Mouse (Mus musculus): Measurements from ENCODE around the gene Pemt. TPM values are rescaled to one million over a fixed set of nuclear protein-coding genes. Genes with fewer than 3 reads are reported as not detected.

Gene Pemt
- polyA plus RNA-seq, 1 experiment from 2014 or later, result 6.0 TPM

GRCm38 (mm10) chr11:60061504-60062006, 15.3 kb upstream of the Pemt start:
- WGBS, result 80% methylated on average over 4 of the region's 4 CpGs
- H3K4me2 ChIP-seq, result no peak overlapping the region
- DNase-seq (ENCODE audit: low spot score, missing footprints), result no peak
- H3K9me3 ChIP-seq (ENCODE audit: control insufficient read depth, low read length), result no peaks in the 10 kb centered on the region
- no peak overlapping the region for H3K4me3 ChIP-seq (ENCODE audit: low read depth, low read length)
- H3K36me3 ChIP-seq (ENCODE audit: control insufficient read depth, insufficient read depth, low read length), result no peaks in the 10 kb centered on the region
- no peaks in the 10 kb centered on the region for H3K27me3 ChIP-seq (ENCODE audit: control insufficient read depth, insufficient read depth, low read length)
- ATAC-seq (ENCODE audit: low FRiP score), result no peak
- no peak overlapping the region for H3K27ac ChIP-seq (ENCODE audit: low read depth, low read length)
- no peak overlapping the region for H3K9ac ChIP-seq (ENCODE audit: low read length)
- no peaks in the 10 kb centered on the region for H3K4me1 ChIP-seq (ENCODE audit: control insufficient read depth, insufficient read depth, low read length)

GRCm38 (mm10) chr11:60060026-60060425, 13.7 kb upstream of the Pemt start:
- Histone ChIP-seq H3K9me3 (ENCODE audit: control insufficient read depth, low read length) (no peaks in the 10 kb centered on the region), H3K4me2 (no peak overlapping the region), H3K27me3 (ENCODE audit: control insufficient read depth, insufficient read depth, low read length) (no peaks in the 10 kb centered on the region), H3K9ac (ENCODE audit: low read length) (no peak overlapping the region), H3K27ac (ENCODE audit: low read depth, low read length) (no peak overlapping the region), H3K4me1 (ENCODE audit: control insufficient read depth, insufficient read depth, low read length) (no peaks in the 10 kb centered on the region), H3K4me3 (ENCODE audit: low read depth, low read length) (no peak overlapping the region), H3K36me3 (ENCODE audit: control insufficient read depth, insufficient read depth, low read length) (no peaks in the 10 kb centered on the region)
- ATAC-seq (ENCODE audit: low FRiP score) (no peak), DNase-seq (ENCODE audit: low spot score, missing footprints) (no peak)
- 94% methylated on average over 2 of the region's 2 CpGs for whole genome bisulfite sequencing

DNA sequence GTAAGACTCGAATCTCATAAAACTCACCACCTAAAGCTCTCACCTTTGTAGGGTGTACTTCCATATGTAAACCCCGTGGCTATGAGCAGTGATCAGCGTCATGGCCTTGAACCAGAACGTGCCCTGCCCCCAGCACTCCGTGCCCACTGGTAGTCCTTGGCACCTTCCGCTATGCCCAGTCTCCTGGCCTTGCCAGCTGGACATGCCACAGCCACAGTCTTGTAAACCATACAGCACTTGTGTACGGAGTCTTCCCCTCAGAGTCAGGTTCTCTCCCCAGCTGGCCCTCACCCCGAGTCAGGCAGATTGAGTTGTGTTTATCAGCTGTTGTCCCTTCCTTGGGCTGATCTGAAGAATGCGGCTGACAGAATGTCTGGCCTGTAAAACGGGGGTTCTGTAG, 12.2 kb upstream of the Pemt start:
- H3K27ac ChIP-seq (ENCODE audit: low read depth, low read length), result no peak overlapping the region

DNA sequence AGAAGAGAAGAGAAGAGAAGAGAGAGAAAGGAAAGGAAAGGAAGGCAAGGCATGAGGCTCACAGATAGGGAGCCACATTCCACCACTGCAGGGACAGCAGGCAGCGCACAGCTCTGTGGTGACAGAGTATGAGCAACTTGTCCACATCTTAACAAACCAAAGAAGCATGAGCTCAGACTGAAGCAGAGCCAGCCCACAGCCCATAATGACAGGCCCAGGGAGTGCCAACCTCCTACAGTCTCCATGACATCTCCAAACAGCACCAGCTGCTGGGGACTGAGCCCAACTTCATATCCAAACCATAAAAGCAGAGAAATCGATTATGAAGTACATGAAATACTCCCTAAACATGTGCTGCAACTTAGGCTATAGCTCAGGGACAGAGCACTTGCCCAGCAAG, 11.7 kb upstream of the Pemt start:
- Histone ChIP-seq H3K27ac (ENCODE audit: low read depth, low read length) (no peak overlapping the region), H3K9me3 (ENCODE audit: control insufficient read depth, low read length) (no peaks in the 10 kb centered on the region), H3K9ac (ENCODE audit: low read length) (no peak overlapping the region), H3K4me1 (ENCODE audit: control insufficient read depth, insufficient read depth, low read length) (no peaks in the 10 kb centered on the region), H3K36me3 (ENCODE audit: control insufficient read depth, insufficient read depth, low read length) (no peaks in the 10 kb centered on the region), H3K27me3 (ENCODE audit: control insufficient read depth, insufficient read depth, low read length) (no peaks in the 10 kb centered on the region), H3K4me3 (ENCODE audit: low read depth, low read length) (no peak overlapping the region), H3K4me2 (no peak overlapping the region)
- 69% methylated on average over 2 of the region's 2 CpGs for WGBS
- no peak for DNase-seq (ENCODE audit: low spot score, missing footprints)
- no peak for ATAC-seq (ENCODE audit: low FRiP score)

More for the DNA sequence above, 12.2 kb upstream of the Pemt start:
- Histone ChIP-seq H3K36me3 (ENCODE audit: control insufficient read depth, insufficient read depth, low read length) (no peaks in the 10 kb centered on the region), H3K4me3 (ENCODE audit: low read depth, low read length) (no peak overlapping the region), H3K27me3 (ENCODE audit: control insufficient read depth, insufficient read depth, low read length) (no peaks in the 10 kb centered on the region), H3K4me1 (ENCODE audit: control insufficient read depth, insufficient read depth, low read length) (no peaks in the 10 kb centered on the region), H3K4me2 (no peak overlapping the region), H3K9me3 (ENCODE audit: control insufficient read depth, low read length) (no peaks in the 10 kb centered on the region), H3K9ac (ENCODE audit: low read length) (no peak overlapping the region)
- no peak for DNase-seq (ENCODE audit: low spot score, missing footprints)
- ATAC-seq (ENCODE audit: low FRiP score), result no peak
- WGBS, result 80% methylated on average over 10 of the region's 10 CpGs

DNA sequence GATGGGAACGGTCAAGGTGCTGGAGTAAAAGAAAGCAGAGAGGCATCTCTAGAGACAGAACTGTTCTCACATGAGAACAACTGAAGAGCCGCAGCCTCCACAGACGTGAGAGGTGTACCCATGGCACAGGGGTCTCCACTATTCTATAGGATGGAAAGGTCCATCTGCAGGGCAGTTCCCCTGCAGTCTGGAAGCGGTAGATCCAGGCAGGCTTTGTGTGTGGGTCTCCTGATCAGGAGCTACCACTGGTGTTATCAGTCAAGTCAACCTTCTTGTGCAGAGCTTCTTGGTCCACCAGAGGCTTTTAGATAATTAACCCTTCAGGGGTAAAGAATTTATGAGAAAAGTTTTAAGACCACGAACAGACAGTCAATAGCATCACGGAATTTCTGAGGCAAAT, 10.2 kb upstream of the Pemt start:
- Histone ChIP-seq H3K4me2 (no peak overlapping the region), H3K36me3 (ENCODE audit: control insufficient read depth, insufficient read depth, low read length) (no peaks in the 10 kb centered on the region), H3K4me1 (ENCODE audit: control insufficient read depth, insufficient read depth, low read length) (no peaks in the 10 kb centered on the region), H3K9me3 (ENCODE audit: control insufficient read depth, low read length) (no peaks in the 10 kb centered on the region), H3K27me3 (ENCODE audit: control insufficient read depth, insufficient read depth, low read length) (no peaks in the 10 kb centered on the region), H3K4me3 (ENCODE audit: low read depth, low read length) (no peak overlapping the region), H3K9ac (ENCODE audit: low read length) (no peak overlapping the region), H3K27ac (ENCODE audit: low read depth, low read length) (no peak overlapping the region)
- ATAC-seq (ENCODE audit: low FRiP score) (no peak), DNase-seq (ENCODE audit: low spot score, missing footprints) (no peak)
- WGBS, result 84% methylated on average over 6 of the region's 6 CpGs

GRCm38 (mm10) chr11:60048841-60049240, 2.6 kb upstream of the Pemt start:
- no peaks in the 10 kb centered on the region for H3K4me1 ChIP-seq (ENCODE audit: control insufficient read depth, insufficient read depth, low read length)
- H3K4me2 ChIP-seq, result no peak overlapping the region
- DNase-seq (ENCODE audit: low spot score, missing footprints) (no peak), ATAC-seq (ENCODE audit: low FRiP score) (no peak)
- no peak overlapping the region for H3K27ac ChIP-seq (ENCODE audit: low read depth, low read length)
- H3K9me3 ChIP-seq (ENCODE audit: control insufficient read depth, low read length), result no peaks in the 10 kb centered on the region
- no peak overlapping the region for H3K4me3 ChIP-seq (ENCODE audit: low read depth, low read length)
- H3K36me3 ChIP-seq (ENCODE audit: control insufficient read depth, insufficient read depth, low read length), result no peaks in the 10 kb centered on the region
- H3K27me3 ChIP-seq (ENCODE audit: control insufficient read depth, insufficient read depth, low read length), result no peaks in the 10 kb centered on the region
- no peak overlapping the region for H3K9ac ChIP-seq (ENCODE audit: low read length)
- 89% methylated on average over 2 of the region's 2 CpGs for WGBS

DNA sequence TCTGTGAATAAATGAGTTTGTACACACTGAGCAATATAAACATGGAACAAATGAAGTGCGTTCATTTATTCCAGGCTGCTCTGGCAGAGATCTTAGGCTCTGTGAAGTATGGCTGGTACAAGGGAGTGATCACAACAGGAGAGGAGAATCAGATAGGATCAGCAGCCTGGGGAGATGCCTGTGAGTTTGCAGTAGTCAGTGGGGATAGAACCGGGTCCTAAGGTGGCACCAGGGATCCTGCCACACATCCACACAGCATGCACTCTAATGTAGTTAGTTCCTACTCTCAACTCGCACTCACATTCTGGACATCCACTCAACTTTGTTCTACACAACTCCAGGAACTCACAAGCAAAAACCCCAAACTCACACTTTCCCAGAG, 622 bp downstream of the Pemt start:
- Histone ChIP-seq H3K4me3 (ENCODE audit: low read depth, low read length) (peak overlapping the region; percentile 55), H3K9ac (ENCODE audit: low read length) (peak overlapping the region; percentile 54), H3K4me2 (peak overlapping the region; percentile 63), H3K27me3 (ENCODE audit: control insufficient read depth, insufficient read depth, low read length) (no peaks in the 10 kb centered on the region), H3K36me3 (ENCODE audit: control insufficient read depth, insufficient read depth, low read length) (no peaks in the 10 kb centered on the region), H3K27ac (ENCODE audit: low read depth, low read length) (no peak overlapping the region), H3K4me1 (ENCODE audit: control insufficient read depth, insufficient read depth, low read length) (no peaks in the 10 kb centered on the region), H3K9me3 (ENCODE audit: control insufficient read depth, low read length) (no peaks in the 10 kb centered on the region)
- 9% methylated on average over 3 of the region's 3 CpGs for WGBS
- ATAC-seq (ENCODE audit: low FRiP score) (peak; percentile 36), DNase-seq (ENCODE audit: low spot score, missing footprints) (no peak)

GRCm38 (mm10) chr11:60044777-60045176, 1.5 kb downstream of the Pemt start:
- Histone ChIP-seq H3K4me3 (ENCODE audit: low read depth, low read length) (no peak overlapping the region), H3K27me3 (ENCODE audit: control insufficient read depth, insufficient read depth, low read length) (no peaks in the 10 kb centered on the region), H3K27ac (ENCODE audit: low read depth, low read length) (no peak overlapping the region), H3K4me1 (ENCODE audit: control insufficient read depth, insufficient read depth, low read length) (no peaks in the 10 kb centered on the region), H3K9ac (ENCODE audit: low read length) (no peak overlapping the region), H3K9me3 (ENCODE audit: control insufficient read depth, low read length) (no peaks in the 10 kb centered on the region), H3K4me2 (no peak overlapping the region), H3K36me3 (ENCODE audit: control insufficient read depth, insufficient read depth, low read length) (no peaks in the 10 kb centered on the region)
- DNase-seq (ENCODE audit: low spot score, missing footprints) (no peak), ATAC-seq (ENCODE audit: low FRiP score) (no peak)
- 92% methylated on average over 1 of the region's 1 CpGs for WGBS

DNA sequence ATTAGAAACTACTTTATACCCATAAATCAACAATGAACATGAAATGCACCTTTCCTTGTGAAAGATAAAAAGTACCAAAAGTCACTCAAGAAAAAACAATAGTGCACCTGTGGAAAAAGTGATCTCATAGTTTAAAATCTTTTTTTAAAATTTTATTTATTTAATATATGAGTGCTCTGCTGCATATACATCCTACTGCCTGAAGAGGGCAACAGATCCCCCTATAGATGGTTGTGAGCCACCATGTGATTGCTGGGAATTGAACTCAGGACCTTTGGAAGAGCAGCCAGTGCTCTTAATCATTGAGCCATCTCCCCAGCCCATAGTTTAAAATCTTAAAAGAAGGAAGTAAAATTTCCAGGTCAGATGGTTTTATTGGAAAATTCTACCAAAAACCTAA, 4.0 kb downstream of the Pemt start:
- ATAC-seq (ENCODE audit: low FRiP score) (no peak), DNase-seq (ENCODE audit: low spot score, missing footprints) (no peak)

More for the DNA sequence above, 4.0 kb downstream of the Pemt start:
- Histone ChIP-seq H3K9ac (ENCODE audit: low read length) (no peak overlapping the region), H3K27me3 (ENCODE audit: control insufficient read depth, insufficient read depth, low read length) (no peaks in the 10 kb centered on the region), H3K4me1 (ENCODE audit: control insufficient read depth, insufficient read depth, low read length) (no peaks in the 10 kb centered on the region), H3K4me3 (ENCODE audit: low read depth, low read length) (no peak overlapping the region), H3K4me2 (no peak overlapping the region), H3K36me3 (ENCODE audit: control insufficient read depth, insufficient read depth, low read length) (no peaks in the 10 kb centered on the region), H3K27ac (ENCODE audit: low read depth, low read length) (no peak overlapping the region), H3K9me3 (ENCODE audit: control insufficient read depth, low read length) (no peaks in the 10 kb centered on the region)
